Mouse (Mus musculus): Measurements from ENCODE around the gene Slitrk2.

Gene Slitrk2

GRCm38 (mm10) chrX:66648911-66649620 lies at the start of gene Slitrk2:
Gene Slitrk2, plus strand, starts transcription at chrX:66649318.
- no peak for DNase-seq (ENCODE audit: low spot score)

DNA sequence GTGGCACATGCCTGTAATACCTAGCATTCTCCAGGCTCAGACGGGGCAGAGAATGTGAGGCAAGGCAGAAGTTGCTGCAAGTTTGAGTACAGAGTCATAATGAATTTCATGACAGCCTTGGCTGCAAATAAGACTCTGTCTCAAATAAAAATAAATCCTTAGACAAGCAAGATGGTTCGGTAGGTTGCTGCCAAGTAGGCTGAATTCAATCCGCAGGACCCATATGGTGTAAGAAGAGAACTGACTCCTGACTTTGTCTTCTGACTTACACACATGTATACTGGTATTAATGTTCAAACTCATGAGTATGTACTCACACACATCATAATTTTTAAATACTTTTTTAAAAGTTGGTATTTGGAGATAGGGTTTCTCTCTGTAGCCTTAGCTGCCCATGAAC lies 43.6 kb upstream of the Slitrk2 start:
- no peak for DNase-seq (ENCODE audit: low spot score)

DNA sequence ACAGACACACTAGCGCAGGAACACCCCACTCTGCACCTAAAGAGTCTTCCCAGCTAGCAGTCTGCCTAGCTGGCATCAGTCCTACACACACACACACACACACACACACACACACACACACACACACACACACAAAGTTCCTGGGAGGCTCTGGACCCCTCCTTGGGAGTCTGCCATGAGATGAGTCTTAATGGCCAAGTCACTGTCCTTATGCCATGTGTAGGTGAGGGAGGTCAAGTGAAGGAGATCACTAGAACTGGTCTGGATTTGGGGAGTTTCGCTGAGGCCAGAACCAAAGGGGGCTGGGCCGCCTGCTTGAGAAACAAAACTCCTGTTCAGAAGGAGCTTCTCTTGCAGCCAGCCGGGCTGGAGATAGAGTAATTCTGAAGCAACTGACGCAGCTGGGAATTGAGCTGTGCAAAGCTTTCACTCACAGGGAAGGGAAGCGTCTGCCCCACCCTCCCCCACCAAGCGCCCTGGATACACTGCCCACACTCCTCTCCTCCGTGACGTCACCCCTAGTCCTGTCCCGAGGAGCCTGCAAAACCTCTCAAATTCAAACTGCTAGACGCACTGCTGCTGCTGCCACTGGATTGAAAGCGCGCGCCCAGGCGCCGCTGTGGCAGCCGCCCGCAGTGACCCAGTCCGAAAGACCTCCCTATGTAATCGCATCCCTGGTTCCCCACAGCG lies 3.5 kb downstream of the Slitrk2 start:
- no peak for DNase-seq (ENCODE audit: low spot score)

GRCm38 (mm10) chrX:66657365-66657764 lies 8.2 kb downstream of the Slitrk2 start:
- peak; percentile 3 for DNase-seq (ENCODE audit: low spot score)

DNA sequence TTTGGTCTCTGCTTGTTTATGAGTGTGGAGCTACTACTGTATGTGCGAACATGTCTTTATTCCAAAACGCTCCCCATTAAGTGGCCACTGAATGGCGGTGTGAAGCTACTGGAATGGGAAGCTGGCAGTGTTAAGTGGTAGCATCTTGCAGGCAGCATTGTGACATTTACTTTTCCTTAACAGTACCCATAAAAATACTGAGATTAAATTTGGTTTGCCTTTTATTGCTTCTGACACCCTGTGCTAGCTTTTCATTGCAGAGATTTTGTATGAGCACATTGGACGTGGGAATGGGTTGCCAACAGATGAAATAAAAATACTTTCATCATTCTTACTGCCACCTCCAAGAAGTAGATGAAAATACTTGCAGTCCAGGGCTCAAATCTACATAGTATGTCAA lies 27.8 kb downstream of the Slitrk2 start:
- DNase-seq (ENCODE audit: low spot score) = no peak

DNA sequence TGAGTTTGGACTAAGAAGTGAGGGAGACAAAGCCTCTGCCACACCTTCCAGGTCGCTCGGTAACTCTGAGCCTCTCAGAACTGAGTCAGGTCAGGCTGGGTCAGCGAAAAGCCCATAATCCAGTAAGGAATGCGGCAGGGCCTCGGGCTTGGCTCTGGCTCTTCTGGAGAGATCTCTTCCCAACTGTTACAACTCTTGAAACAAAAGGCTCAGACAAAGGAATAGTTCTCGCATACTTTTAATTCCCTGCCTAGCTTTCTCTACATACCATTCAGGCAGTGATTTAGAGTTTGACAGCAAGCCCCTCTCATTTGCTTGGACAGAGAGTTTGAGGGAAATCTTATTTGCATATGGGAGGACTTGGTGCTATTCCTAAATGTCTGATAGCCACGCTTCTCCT lies 29.5 kb downstream of the Slitrk2 start:
- no peak for DNase-seq (ENCODE audit: low spot score)
